Mouse (Mus musculus) duodenum, adult 2 months (tissue): Measurements from ENCODE around the gene Selenbp2. TPM values are rescaled to one million over a fixed set of nuclear protein-coding genes. Genes with fewer than 3 reads are reported as not detected.

Source experiments
- polyA plus RNA-seq: library from polyadenylated mRNA; depleted of rRNA; stranded (reverse); fragments of >200 nt; gene quantifications from 2 replicates; pipeline ENCODE4 v1.2.3, GENCODE M21; 2012; ENCODE audit warnings: low replicate concordance; rRNA removed

Gene Selenbp2
- 3.6 and 4.1 TPM in 2 replicates for polyA plus RNA-seq

GRCm38 (mm10) chr3:94693329-94693825, at the start of gene Selenbp2:
Gene Selenbp2, plus strand, starts transcription at chr3:94693556.

GRCm38 (mm10) chr3:94658740-94659095, 34.6 kb upstream of the Selenbp2 start, which contains the start of gene Tuft1:
Gene Tuft1, minus strand, starts transcription at chr3:94658872.

Other genes starting within 250 kb of the Selenbp2 start
- gene Oaz3, start 249.6 kb upstream of the Selenbp2 start, polyA plus RNA-seq: not detected in 2 replicates
- 13.9 and 23.0 TPM in 2 replicates for gene Celf3, start 215.3 kb upstream of the Selenbp2 start, polyA plus RNA-seq
- gene Riiad1, start 213.2 kb upstream of the Selenbp2 start, polyA plus RNA-seq: not detected in 2 replicates
- 2.6 and 2.8 TPM in 2 replicates for gene Snx27, start 110.8 kb upstream of the Selenbp2 start, polyA plus RNA-seq
- gene Gm10972, start 50.4 kb upstream of the Selenbp2 start, polyA plus RNA-seq: not detected in 2 replicates
- gene Tuft1, start 34.7 kb upstream of the Selenbp2 start, polyA plus RNA-seq: 11.1 and 25.5 TPM in 2 replicates
- gene Cgn, start 92.9 kb downstream of the Selenbp2 start, polyA plus RNA-seq: 13.2 and 17.8 TPM in 2 replicates
- 9.7 and 17.1 TPM in 2 replicates for gene Pogz, start 144.0 kb downstream of the Selenbp2 start, polyA plus RNA-seq
- gene Psmb4, start 193.4 kb downstream of the Selenbp2 start, polyA plus RNA-seq: 151 and 251 TPM in 2 replicates
- gene Selenbp1, start 239.5 kb downstream of the Selenbp2 start, polyA plus RNA-seq: 67.4 and 71.6 TPM in 2 replicates